Mouse (Mus musculus): ENCODE results near the gene Crp.

The Crp gene

DNA sequence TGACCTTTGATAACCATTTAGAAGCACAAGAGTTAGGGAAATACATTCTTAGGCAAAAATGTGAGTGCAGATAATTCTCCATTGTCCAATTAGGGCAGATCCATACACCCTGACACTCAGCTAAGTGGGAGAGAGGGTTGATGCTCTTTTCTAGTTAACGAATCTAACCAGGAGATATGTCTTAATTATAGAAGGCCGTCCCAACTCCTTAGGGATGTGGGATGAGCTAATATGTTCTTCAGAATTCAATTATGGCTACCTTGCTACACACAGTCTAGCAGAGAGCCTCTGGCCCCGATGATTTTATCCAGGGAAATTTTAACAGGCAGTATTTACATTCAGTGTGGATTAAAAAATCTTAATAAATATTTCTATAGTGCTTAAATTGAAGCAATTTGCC is 3.0 kb downstream of the Crp start:
- TF ChIP-seq GATA4 (IDR thresholded peaks at IDR 0.05; ENCODE audit: insufficient replicate concordance, low read length) = no peak

DNA sequence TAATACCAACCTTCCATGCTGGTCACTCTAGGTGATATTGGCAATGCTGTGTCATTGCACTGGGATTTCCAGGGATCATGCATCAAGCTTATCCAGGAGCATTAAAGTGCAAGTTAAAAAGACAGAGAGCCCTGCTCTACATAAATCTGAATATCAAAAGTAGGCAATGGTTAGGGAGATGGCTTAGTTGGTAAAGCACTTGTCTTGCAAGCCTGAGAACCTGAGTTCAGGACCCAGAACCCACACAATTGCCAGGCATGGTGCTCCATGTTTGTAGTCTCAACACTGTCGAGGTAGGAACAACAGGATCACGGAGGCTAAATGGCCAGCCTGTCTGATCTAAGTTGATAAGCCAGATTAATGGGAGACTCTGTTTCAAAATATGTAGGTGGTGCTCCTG is 3.5 kb downstream of the Crp start:
- TF ChIP-seq GATA4 (IDR thresholded peaks at IDR 0.05; ENCODE audit: insufficient replicate concordance, low read length) = no peak

GRCm38 (mm10) chr1:172701901-172702300 is 4.0 kb downstream of the Crp start:
- no peak for TF ChIP-seq GATA4 (IDR thresholded peaks at IDR 0.05; ENCODE audit: insufficient replicate concordance, low read length)

- no peak for TF ChIP-seq GATA4 (IDR thresholded peaks at IDR 0.05; ENCODE audit: insufficient replicate concordance, low read length)
Observed at GRCm38 (mm10) chr1:172704769-172705168, 6.9 kb downstream of the Crp start.

DNA sequence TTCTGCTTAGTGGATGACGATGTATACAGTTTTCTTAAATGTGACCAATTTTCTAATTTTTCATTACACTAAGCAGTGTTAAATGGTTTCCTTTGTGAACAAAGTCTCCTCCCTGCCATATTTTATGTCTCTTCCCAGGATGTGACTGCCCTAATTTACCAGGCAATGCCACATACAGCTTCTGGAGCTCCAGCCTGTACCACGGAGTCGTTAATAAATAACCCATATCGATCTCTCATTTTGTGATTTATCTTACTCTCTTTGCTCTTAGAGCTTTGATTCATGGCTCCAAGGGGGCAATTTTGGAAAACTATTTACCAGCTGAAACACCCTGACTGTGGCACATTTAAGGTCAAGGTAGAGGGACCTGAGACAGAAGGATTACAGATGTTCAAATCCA is 8.4 kb downstream of the Crp start:
- no peak for TF ChIP-seq GATA4 (IDR thresholded peaks at IDR 0.05; ENCODE audit: insufficient replicate concordance, low read length)

GRCm38 (mm10) chr1:172709788-172710350 is 12.0 kb downstream of the Crp start:
- no peak for TF ChIP-seq GATA4 (IDR thresholded peaks at IDR 0.05; ENCODE audit: insufficient replicate concordance, low read length)

GRCm38 (mm10) chr1:172711396-172711795 is 13.5 kb downstream of the Crp start:
- TF ChIP-seq GATA4 (IDR thresholded peaks at IDR 0.05; ENCODE audit: insufficient replicate concordance, low read length) = no peak

DNA sequence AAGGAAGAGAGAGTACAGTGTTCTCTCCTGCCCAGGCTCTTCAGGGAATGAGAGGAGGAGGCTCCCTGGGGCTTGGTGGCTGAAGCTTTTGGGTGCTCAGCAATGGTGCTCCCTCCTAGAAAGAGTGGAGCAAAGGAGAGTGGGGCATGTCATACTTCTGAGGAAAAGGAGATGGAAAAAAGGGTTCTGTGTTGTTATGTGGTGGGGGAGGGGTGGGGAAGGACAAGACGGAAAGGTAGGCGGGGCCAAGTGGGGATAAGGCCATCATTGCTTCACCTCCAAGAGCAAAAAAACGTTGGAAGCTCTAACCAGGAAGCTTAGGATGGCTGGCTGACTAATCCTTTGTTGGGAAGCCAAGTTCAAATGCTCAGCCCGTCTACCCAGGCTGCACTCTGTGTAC is 14.1 kb downstream of the Crp start:
- TF ChIP-seq GATA4 (IDR thresholded peaks at IDR 0.05; ENCODE audit: insufficient replicate concordance, low read length) = no peak

DNA sequence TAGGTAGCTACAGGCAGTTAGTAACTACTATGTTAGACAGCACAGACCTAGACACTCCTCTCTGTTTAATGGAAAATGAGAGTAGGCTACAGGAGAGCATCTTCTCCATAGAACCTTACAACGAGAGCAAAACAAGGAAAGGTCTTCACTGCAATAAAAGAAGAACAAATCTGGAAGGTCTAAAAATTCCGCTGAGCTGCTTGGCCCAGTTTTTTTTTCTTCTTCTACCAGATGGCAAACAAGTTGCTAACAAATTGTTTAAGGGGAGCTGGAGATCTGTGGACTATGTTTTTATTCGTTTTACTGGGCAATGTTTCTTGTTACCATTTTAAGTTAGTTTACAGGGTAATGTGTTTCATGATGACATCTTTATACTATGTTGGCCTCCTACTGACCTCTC is 53.4 kb downstream of the Crp start:
- TF ChIP-seq GATA4 (IDR thresholded peaks at IDR 0.05; ENCODE audit: insufficient replicate concordance, low read length) = no peak

- TF ChIP-seq GATA4 (IDR thresholded peaks at IDR 0.05; ENCODE audit: insufficient replicate concordance, low read length) = no peak
Observed at GRCm38 (mm10) chr1:172755151-172755550, 57.3 kb downstream of the Crp start.

- no peak for TF ChIP-seq GATA4 (IDR thresholded peaks at IDR 0.05; ENCODE audit: insufficient replicate concordance, low read length)
Observed at GRCm38 (mm10) chr1:172759525-172759924, 61.7 kb downstream of the Crp start.

- TF ChIP-seq GATA4 (IDR thresholded peaks at IDR 0.05; ENCODE audit: insufficient replicate concordance, low read length) = no peak
Observed at GRCm38 (mm10) chr1:172779195-172779594, 81.3 kb downstream of the Crp start.

GRCm38 (mm10) chr1:172785322-172785721 is 87.5 kb downstream of the Crp start:
- TF ChIP-seq GATA4 (IDR thresholded peaks at IDR 0.05; ENCODE audit: insufficient replicate concordance, low read length) = no peak

DNA sequence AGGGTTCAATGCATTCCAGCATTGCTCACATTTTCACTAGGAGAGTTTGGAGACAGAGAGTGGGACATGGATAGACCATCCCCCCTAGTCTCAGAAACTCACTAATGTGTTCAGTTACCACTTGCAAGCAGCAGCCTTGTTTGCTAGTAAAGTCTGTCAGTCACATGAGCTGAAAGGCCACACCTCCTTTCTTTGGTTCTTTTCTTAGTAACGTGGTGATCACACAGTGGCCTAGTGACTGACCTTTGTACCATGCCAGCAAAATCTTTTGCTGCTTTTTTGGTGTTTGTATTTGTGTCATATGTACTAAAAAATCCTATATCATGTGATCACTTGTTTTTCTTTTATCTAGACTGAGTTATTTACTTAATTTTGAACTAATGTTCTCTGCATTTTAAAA is 88.0 kb downstream of the Crp start:
- no peak for TF ChIP-seq GATA4 (IDR thresholded peaks at IDR 0.05; ENCODE audit: insufficient replicate concordance, low read length)

DNA sequence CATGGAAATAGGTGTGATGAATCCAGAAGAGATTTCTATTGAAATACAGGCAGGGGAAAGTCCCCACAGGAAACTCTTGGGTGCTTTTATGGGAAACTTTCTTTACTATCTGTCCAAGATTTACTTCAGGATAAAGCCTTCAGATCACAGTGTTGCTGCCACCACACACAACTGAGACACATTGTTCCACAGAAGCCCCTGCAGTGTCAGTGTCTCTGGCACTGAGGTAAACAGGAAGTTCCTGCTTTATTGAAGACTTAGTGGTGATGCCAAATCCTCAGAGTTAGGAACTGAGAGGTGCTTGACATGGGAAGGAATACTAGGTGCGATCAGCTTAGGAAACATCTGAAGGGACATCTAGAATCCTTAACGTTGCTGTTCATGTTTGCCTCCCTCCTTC is 131.1 kb downstream of the Crp start:
- TF ChIP-seq GATA4 (IDR thresholded peaks at IDR 0.05; ENCODE audit: insufficient replicate concordance, low read length) = no peak

GRCm38 (mm10) chr1:172847044-172847761 is 149.3 kb downstream of the Crp start:
- no peak for TF ChIP-seq GATA4 (IDR thresholded peaks at IDR 0.05; ENCODE audit: insufficient replicate concordance, low read length)

GRCm38 (mm10) chr1:172848171-172848570 is 150.3 kb downstream of the Crp start:
- TF ChIP-seq GATA4 (IDR thresholded peaks at IDR 0.05; ENCODE audit: insufficient replicate concordance, low read length) = no peak
